ENCODE assay signal across 20 mouse cellular contexts in genomic region chr2:92143932-92144331, GRCm38 (mm10).
"Had no signal": no experiment of that assay in that cellular context is flagged by ENCODE, and none has a peak within 500 bp of the region (broad histone marks: within the 10 kb centered on the region; RNA-seq: fewer than 3 reads in every experiment).

No protein-coding gene starts in this region.

- H3K36me3 ChIP-seq: limb, embryonic 12.5 days; limb, embryonic 15.5 days; midbrain, embryonic 12.5 days; midbrain, embryonic 15.5 days; neural tube, embryonic 12.5 days; neural tube, embryonic 15.5 days had no signal

- ATAC-seq: liver, postnatal 0 days; lung, postnatal 0 days; midbrain, embryonic 15.5 days had no signal

- H3K9ac ChIP-seq: limb, embryonic 12.5 days; limb, embryonic 15.5 days; liver, embryonic 14.5 days; liver, postnatal 0 days; lung, embryonic 14.5 days; midbrain, embryonic 12.5 days; midbrain, embryonic 15.5 days; neural tube, embryonic 12.5 days; neural tube, embryonic 15.5 days had no signal

- H3K27me3 ChIP-seq: limb, embryonic 12.5 days; limb, embryonic 15.5 days; midbrain, embryonic 12.5 days; midbrain, embryonic 15.5 days; neural tube, embryonic 12.5 days; neural tube, embryonic 15.5 days had no signal

- H3K27ac ChIP-seq: limb, embryonic 12.5 days; limb, embryonic 15.5 days; liver, embryonic 14.5 days; macrophage; midbrain, embryonic 12.5 days; midbrain, embryonic 15.5 days; neural tube, embryonic 12.5 days; neural tube, embryonic 15.5 days had no signal

- H3K4me1 ChIP-seq: midbrain, embryonic 15.5 days; neural tube, embryonic 12.5 days had no signal

- DNase-seq: kidney, postnatal 14 days; kidney, postnatal 4 days; left cerebral cortex, postnatal 4 days; liver, postnatal 0 days; lung, embryonic 14.5 days; retina, postnatal 1 day; right cerebral cortex, postnatal 25 days; spleen, adult 18-20 months; thymus, adult 18-20 months; thymus, postnatal 36 days had no signal

- H3K4me3 ChIP-seq: limb, embryonic 12.5 days; limb, embryonic 15.5 days; midbrain, embryonic 12.5 days; midbrain, embryonic 15.5 days; neural tube, embryonic 12.5 days; neural tube, embryonic 15.5 days had no signal

- H3K4me2 ChIP-seq: limb, embryonic 12.5 days; limb, embryonic 15.5 days; liver, embryonic 11.5 days; lung, embryonic 14.5 days; midbrain, embryonic 12.5 days; midbrain, embryonic 15.5 days; neural tube, embryonic 12.5 days; neural tube, embryonic 15.5 days had no signal

- H3K9me3 ChIP-seq: limb, embryonic 12.5 days; limb, embryonic 15.5 days; midbrain, embryonic 12.5 days; midbrain, embryonic 15.5 days; neural tube, embryonic 12.5 days; neural tube, embryonic 15.5 days had no signal
